Mouse (Mus musculus): Measurements from ENCODE around the gene Nhlrc4. TPM values are rescaled to one million over a fixed set of nuclear protein-coding genes. Genes with fewer than 3 reads are reported as not detected.

Nhlrc4 gene
- 0.19 and 0.52 TPM in 2 replicates for polyA plus RNA-seq (2015; fragmentation: Nextera tagmentation; extraction: Ambion mirVana)

DNA sequence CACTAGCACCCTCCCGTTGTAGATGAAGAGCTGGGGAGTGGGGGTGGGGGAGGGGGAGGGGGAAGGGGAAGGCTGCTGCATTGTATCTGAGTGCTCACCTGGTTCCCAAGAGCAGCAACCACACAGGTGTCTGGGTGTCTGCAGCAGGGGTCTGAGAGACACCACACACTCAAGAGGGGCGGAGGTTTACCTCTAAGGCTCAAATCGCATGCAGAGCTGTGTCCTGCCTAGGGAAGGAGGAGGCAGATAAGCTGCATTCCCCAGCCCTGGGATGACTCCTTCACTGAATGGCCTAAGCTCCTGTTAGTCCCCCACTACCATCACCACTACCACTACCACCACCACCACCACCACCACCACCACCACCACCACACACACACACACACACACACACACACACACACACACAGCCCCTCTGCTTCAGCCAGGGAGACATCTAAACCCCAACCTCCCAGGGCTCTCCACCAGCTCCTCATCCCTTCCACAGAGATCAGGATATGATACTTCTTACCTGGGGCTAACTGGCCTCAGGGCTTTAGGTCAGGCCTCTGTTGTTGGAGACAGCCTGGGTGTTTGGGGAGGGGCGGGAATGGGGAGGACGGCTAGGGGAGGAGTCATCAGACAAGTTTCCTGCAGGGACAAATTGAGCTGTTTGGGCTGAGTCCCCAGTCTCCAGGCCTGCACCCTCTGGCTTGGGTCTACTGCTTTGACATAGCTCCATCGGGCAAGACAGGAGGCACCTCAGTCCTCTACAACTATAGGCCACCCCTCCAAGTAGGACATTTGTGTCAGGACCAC is at the start of gene Nhlrc4, which contains the start of gene Pigq:
Gene Nhlrc4 (minus strand): TSS at position 596 of the 798 bp plus-strand sequence.
Gene Pigq (minus strand): TSS at position 571 of the 798 bp plus-strand sequence.
- no peak for ATAC-seq
- Histone ChIP-seq H3K9ac (ENCODE audit: low read depth, low read length) (no peak within 1 kb of the TSS), H3K4me1 (ENCODE audit: control insufficient read depth, insufficient read depth, low read depth, low read length) (peaks cover 10% of the 10 kb centered on the region), H3K27ac (ENCODE audit: low read depth, low read length) (no peak within 1 kb of the TSS), H3K36me3 (ENCODE audit: control insufficient read depth, insufficient read depth, low read length) (no peaks in the 10 kb centered on the region), H3K4me3 (ENCODE audit: low read length) (no peak within 1 kb of the TSS), H3K4me2 (ENCODE audit: low read length) (no peak within 1 kb of the TSS), H3K9me3 (ENCODE audit: control insufficient read depth, low read length) (no peaks in the 10 kb centered on the region), H3K27me3 (replicated peaks; ENCODE audit: control insufficient read depth, insufficient read depth, low read length) (no peaks in the 10 kb centered on the region)
- WGBS, result 54% methylated on average over 6 of the region's 6 CpGs

DNA sequence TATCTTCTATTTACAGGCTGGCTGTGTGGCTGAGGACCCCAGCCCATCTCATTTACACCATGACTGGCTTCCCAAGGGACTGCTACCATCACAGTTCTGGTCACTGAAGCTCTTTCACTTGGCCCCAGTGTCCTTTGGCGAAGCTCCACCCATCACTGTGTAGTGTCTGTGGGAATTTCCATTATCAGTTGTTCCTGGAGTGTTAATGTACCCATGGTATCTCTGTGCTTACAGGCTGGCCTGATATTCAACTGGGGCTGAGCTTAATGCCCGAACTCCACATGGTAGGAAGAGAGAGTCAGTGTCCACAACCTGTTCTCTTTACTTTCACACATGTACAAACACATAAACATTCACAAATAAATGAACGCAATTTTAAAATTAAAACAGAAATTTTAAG is 48.7 kb upstream of the Nhlrc4 start:
- WGBS, result 97% methylated on average over 3 of the region's 3 CpGs
- Histone ChIP-seq H3K36me3 (ENCODE audit: control insufficient read depth, insufficient read depth, low read length) (peaks cover 43% of the 10 kb centered on the region), H3K4me1 (ENCODE audit: control insufficient read depth, insufficient read depth, low read depth, low read length) (no peaks in the 10 kb centered on the region), H3K9me3 (ENCODE audit: control insufficient read depth, low read length) (no peaks in the 10 kb centered on the region), H3K9ac (ENCODE audit: low read depth, low read length) (no peak overlapping the region), H3K4me3 (ENCODE audit: low read length) (no peak overlapping the region), H3K27ac (ENCODE audit: low read depth, low read length) (no peak overlapping the region), H3K27me3 (replicated peaks; ENCODE audit: control insufficient read depth, insufficient read depth, low read length) (no peaks in the 10 kb centered on the region), H3K4me2 (ENCODE audit: low read length) (no peak overlapping the region)
- no peak for ATAC-seq

DNA sequence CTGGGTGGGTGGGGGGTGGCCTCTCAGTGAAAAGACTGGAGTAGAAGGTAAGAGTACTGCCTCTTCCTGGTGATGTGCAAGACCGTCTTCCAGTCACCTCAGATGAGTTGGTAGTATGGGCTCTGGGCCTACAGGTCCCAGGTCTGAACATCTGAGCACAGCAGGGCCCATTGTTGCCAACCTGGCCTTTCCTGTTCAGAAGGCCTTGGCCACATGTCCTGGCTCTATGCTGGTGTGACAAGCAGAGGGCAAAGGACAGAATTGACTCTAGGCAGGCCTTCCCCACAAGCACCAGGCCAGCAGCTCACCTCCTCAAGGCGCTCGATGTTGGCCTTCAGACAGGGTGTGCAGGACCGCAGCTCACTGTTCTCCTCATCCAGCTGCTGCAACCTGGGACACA is 47.5 kb upstream of the Nhlrc4 start:
- H3K4me3 ChIP-seq (ENCODE audit: low read length), result no peak overlapping the region
- H3K9me3 ChIP-seq (ENCODE audit: control insufficient read depth, low read length), result no peaks in the 10 kb centered on the region
- peaks cover 39% of the 10 kb centered on the region for H3K36me3 ChIP-seq (ENCODE audit: control insufficient read depth, insufficient read depth, low read length)
- no peak overlapping the region for H3K9ac ChIP-seq (ENCODE audit: low read depth, low read length)
- no peak overlapping the region for H3K4me2 ChIP-seq (ENCODE audit: low read length)
- H3K27me3 ChIP-seq (replicated peaks; ENCODE audit: control insufficient read depth, insufficient read depth, low read length), result no peaks in the 10 kb centered on the region
- 98% methylated on average over 4 of the region's 4 CpGs for WGBS
- ATAC-seq, result no peak
- no peaks in the 10 kb centered on the region for H3K4me1 ChIP-seq (ENCODE audit: control insufficient read depth, insufficient read depth, low read depth, low read length)
- H3K27ac ChIP-seq (ENCODE audit: low read depth, low read length), result no peak overlapping the region

DNA sequence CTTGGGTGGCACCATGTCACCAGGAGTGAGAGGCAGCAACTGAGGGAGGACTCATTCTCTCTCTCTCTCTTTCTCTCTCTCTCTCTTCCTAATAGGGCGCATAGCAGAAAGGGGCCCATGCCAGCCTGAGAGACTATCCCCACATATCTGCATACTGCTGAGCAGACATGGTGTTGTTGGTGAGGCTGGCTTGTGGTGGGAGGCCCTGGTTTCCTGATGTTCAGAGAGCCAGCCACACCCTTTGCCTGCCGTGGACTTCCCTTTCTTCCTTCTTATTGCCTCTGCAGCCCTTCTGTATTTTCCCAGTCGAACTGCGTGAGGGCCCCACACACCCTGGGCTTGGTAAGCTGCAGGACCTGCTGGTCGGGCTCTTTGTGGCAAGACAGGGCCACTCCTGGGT is 45.6 kb upstream of the Nhlrc4 start:
- H3K4me2 ChIP-seq (ENCODE audit: low read length), result no peak overlapping the region
- no peak overlapping the region for H3K9ac ChIP-seq (ENCODE audit: low read depth, low read length)
- H3K4me1 ChIP-seq (ENCODE audit: control insufficient read depth, insufficient read depth, low read depth, low read length), result peaks cover 2% of the 10 kb centered on the region; the same call in 1 of the 2 replicates
- WGBS, result 90% methylated on average over 5 of the region's 5 CpGs
- no peaks in the 10 kb centered on the region for H3K27me3 ChIP-seq (replicated peaks; ENCODE audit: control insufficient read depth, insufficient read depth, low read length)
- no peak for ATAC-seq
- no peak overlapping the region for H3K27ac ChIP-seq (ENCODE audit: low read depth, low read length)
- no peaks in the 10 kb centered on the region for H3K9me3 ChIP-seq (ENCODE audit: control insufficient read depth, low read length)
- H3K4me3 ChIP-seq (ENCODE audit: low read length), result no peak overlapping the region
- H3K36me3 ChIP-seq (ENCODE audit: control insufficient read depth, insufficient read depth, low read length), result peaks cover 37% of the 10 kb centered on the region

DNA sequence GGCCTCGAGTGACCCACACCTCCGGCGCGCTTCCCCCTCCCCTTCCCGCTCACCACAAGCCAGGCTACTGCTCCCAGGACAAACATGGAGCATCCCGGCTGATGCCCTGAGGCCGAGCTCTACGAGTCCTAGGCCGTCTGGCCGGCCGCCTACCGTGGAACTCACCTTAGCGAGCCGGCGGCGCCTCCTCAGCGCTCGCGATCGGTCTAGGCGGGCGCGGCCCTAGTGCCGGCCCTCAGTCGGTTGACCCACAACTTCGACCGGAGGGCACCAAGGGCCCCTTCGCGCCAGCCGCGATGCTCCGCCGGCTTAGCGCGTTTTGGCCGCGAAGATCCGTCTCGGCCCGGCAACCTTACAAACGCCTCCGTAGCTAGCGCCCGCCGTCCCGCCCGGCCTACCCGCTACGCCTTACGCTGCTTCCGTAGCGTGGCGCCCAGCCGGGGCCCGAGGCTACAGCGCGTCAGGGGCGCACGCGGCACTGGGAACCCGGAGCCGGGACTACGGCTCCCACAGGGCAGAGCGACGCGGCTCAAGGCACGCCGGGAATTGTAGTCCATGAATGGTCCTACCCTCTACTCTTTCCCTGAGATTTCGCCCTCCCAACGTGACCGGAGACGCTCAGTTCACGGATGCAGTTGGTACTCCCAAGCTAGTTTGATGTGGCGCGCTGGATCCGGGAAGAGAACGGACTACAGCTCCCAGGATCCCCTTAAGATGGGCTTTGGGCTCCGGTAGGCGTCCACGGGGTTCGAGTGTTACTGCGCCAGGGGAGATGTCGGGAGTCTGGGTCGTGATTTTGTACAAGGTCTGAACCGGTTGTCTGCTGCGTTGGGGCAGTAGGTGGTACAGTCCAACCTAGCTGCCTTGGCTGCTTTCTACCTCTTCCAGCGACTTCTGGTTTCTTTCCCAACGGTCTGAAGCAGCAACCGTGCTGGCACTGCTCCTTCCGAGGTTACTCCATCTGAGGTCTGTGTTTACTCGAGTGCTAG is 40.8 kb upstream of the Nhlrc4 start, which contains the start of gene Capn15:
Gene Capn15 (minus strand): TSS at position 491 of the 989 bp plus-strand sequence.
- Histone ChIP-seq H3K36me3 (ENCODE audit: control insufficient read depth, insufficient read depth, low read length) (peaks cover 12% of the 10 kb centered on the region), H3K4me3 (ENCODE audit: low read length) (peak within 1 kb of the TSS; percentile 84), H3K9ac (ENCODE audit: low read depth, low read length) (peak within 1 kb of the TSS; percentile 92), H3K27me3 (replicated peaks; ENCODE audit: control insufficient read depth, insufficient read depth, low read length) (no peaks in the 10 kb centered on the region), H3K4me2 (ENCODE audit: low read length) (peak within 1 kb of the TSS; percentile 62), H3K9me3 (ENCODE audit: control insufficient read depth, low read length) (no peaks in the 10 kb centered on the region), H3K27ac (ENCODE audit: low read depth, low read length) (peak within 1 kb of the TSS; percentile 86), H3K4me1 (ENCODE audit: control insufficient read depth, insufficient read depth, low read depth, low read length) (peaks cover 21% of the 10 kb centered on the region)
- ATAC-seq, result peak; percentile 99
- WGBS, result under 1% methylated on average over 91 of the region's 91 CpGs

DNA sequence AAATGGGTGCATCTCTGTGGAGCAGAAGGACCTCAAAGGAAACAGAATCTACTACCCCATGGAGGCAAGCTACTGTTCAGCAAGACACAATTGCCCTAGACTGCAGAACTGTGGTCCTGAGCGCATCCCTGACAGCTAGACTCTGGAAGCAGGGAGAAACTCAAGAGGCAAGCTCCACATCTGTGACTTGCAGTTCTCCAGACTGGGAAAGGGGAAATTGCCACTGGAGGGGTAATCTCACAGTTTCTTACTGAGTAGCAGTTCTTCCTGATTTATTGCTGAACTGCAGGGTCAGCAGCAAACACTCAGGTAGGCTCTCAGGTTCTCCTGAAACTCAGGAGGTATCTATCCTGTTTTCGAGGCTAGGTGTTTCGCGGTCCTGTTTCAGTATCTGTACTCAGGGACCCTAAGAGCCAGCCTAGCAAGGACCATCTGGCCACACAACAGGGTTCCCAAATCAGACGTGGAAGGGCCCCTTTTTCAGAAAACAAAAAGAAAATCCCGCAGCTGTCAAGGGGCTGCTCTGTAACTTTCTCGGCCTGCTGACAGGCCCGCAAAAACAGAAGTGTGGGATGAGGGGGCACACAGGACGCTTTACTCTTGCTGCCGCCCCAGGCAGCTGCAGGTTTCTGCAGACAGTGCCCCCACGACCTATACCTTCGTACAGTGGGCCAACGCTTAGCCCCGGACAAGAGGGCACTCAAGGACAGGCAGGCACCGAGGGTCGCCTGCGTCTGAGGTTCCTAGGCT is 40.0 kb upstream of the Nhlrc4 start:
- peak overlapping the region; percentile 84 for H3K4me3 ChIP-seq (ENCODE audit: low read length)
- peak overlapping the region; percentile 86 for H3K27ac ChIP-seq (ENCODE audit: low read depth, low read length)

DNA sequence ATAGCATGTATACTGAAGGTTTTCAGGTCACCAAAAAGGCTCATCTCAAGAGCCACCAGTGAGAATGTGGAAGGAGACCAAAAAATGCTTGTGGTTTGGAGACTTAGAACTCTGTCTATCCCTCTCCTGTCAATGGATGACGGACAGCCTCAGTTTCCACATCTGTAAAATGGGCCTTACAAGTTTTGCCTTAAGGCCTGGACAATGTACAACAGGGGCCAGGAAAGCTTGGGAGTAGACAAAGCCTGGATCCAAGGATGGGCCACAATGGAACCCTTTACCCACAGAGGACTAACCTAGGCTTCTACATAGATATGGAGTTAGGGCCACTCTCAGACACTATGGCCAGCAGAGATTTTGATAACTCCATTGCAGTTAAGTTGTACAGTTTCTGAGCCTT is 39.3 kb upstream of the Nhlrc4 start:
- no peak for ATAC-seq
- Histone ChIP-seq H3K27ac (ENCODE audit: low read depth, low read length) (no peak overlapping the region), H3K4me2 (ENCODE audit: low read length) (peak overlapping the region; percentile 62), H3K9ac (ENCODE audit: low read depth, low read length) (no peak overlapping the region), H3K4me3 (ENCODE audit: low read length) (peak overlapping the region; percentile 84), H3K9me3 (ENCODE audit: control insufficient read depth, low read length) (no peaks in the 10 kb centered on the region), H3K27me3 (replicated peaks; ENCODE audit: control insufficient read depth, insufficient read depth, low read length) (no peaks in the 10 kb centered on the region), H3K4me1 (ENCODE audit: control insufficient read depth, insufficient read depth, low read depth, low read length) (peaks cover 21% of the 10 kb centered on the region), H3K36me3 (ENCODE audit: control insufficient read depth, insufficient read depth, low read length) (no peaks in the 10 kb centered on the region; the same call in 1 of the 2 replicates)
- WGBS, result 100% methylated on average over 1 of the region's 1 CpGs

More for the DNA sequence above, 40.0 kb upstream of the Nhlrc4 start:
- peaks cover 21% of the 10 kb centered on the region for H3K4me1 ChIP-seq (ENCODE audit: control insufficient read depth, insufficient read depth, low read depth, low read length)
- no peaks in the 10 kb centered on the region for H3K9me3 ChIP-seq (ENCODE audit: control insufficient read depth, low read length)
- H3K36me3 ChIP-seq (ENCODE audit: control insufficient read depth, insufficient read depth, low read length), result peaks cover 4% of the 10 kb centered on the region
- H3K4me2 ChIP-seq (ENCODE audit: low read length), result peak overlapping the region; percentile 62
- H3K9ac ChIP-seq (ENCODE audit: low read depth, low read length), result peak overlapping the region; percentile 92
- ATAC-seq, result no peak
- 11% methylated on average over 17 of the region's 17 CpGs for WGBS
- H3K27me3 ChIP-seq (replicated peaks; ENCODE audit: control insufficient read depth, insufficient read depth, low read length), result no peaks in the 10 kb centered on the region

DNA sequence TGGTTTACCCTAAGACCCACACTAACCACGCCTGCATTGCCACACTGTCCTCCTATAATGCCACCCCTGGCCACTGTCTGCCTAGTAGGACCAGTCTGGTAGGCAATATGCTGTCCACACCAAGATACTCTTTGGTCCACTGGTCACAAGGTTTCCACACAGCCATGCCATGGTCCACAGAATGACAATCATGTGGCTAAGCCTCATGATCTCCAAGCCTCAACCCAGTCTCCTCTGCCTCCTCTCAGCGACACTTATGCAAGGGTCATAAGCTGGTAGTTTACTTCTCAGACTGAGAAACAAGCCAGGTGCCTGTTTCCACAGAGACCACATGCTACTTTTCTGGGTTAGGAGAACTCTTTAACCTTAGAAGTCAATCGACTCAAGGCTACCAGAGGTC is 38.2 kb upstream of the Nhlrc4 start:
- no peak for ATAC-seq
- no peak overlapping the region for H3K4me3 ChIP-seq (ENCODE audit: low read length)
- H3K4me1 ChIP-seq (ENCODE audit: control insufficient read depth, insufficient read depth, low read depth, low read length), result peaks cover 21% of the 10 kb centered on the region
- H3K4me2 ChIP-seq (ENCODE audit: low read length), result no peak overlapping the region
- H3K27ac ChIP-seq (ENCODE audit: low read depth, low read length), result no peak overlapping the region
- H3K36me3 ChIP-seq (ENCODE audit: control insufficient read depth, insufficient read depth, low read length), result no peaks in the 10 kb centered on the region
- H3K9me3 ChIP-seq (ENCODE audit: control insufficient read depth, low read length), result no peaks in the 10 kb centered on the region
- WGBS, result 99% methylated on average over 3 of the region's 3 CpGs
- no peaks in the 10 kb centered on the region for H3K27me3 ChIP-seq (replicated peaks; ENCODE audit: control insufficient read depth, insufficient read depth, low read length)
- H3K9ac ChIP-seq (ENCODE audit: low read depth, low read length), result no peak overlapping the region

Measured in hindbrain, embryonic 16.5 days (tissue).